Mouse (Mus musculus): ENCODE results near the gene Fuca1. TPM values are rescaled to one million over a fixed set of nuclear protein-coding genes. Genes with fewer than 3 reads are reported as not detected.

Gene Fuca1
- total and polyA plus RNA-seq, 3 experiments, result 32.6 to 77.6 (median 66.5) TPM

DNA sequence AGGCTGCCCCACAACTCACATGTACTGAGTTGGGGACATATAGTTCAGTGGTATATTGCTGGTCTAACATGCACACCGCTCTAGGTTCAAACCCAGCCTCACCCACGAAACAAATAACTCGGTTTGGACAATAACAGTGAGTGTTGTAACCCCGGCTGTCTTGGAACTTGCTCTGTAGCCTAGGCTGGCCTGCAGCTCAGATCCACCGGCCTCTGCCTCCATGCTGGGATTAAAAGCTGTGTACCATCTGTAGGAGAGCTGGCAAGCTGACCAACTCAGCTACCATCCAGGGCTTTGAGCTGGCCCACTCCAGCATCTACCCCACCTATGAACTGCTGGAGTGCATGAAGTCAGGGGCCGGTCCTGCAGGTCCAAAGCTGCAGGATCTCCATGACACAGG is 40.5 kb upstream of the Fuca1 start:
- H3K4me2 ChIP-seq (ENCODE audit: insufficient read depth, low read depth, poor library complexity, severe bottlenecking), result no peak overlapping the region
- dilution Hi-C loops (cut with MboI; ENCODE audit: extremely low pct_ligation_motif_present, extremely low pct_unique_long_range_greater_than_20kb, low sequenced_read_pairs), result no loop called here

DNA sequence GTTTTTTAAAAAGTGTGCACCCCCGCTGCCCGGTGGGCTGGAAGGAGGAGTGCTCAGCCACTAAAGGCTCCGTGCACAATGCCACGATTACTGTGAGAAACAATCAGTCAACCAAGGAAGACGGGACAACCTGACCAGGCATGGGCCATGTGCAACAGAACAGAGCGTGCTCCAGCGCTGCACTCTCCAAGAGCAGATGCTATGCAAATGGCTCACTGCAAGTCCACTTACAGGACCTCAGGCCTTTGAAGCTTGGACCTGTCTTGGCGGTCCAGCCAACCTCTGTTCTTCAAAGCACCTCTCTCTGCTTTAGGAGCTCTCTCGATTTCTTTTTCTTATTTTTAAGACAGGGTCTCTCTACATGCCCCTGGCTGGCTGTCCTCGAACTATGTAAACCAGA is 40.0 kb upstream of the Fuca1 start:
- Histone ChIP-seq H3K36me3 (replicated peaks in 1 of 2; ENCODE audit: control insufficient read depth in 1 of 2, insufficient read depth in 1 of 2, low read length in 1 of 2) (no peaks in the 10 kb centered on the region), H3K9me3 (replicated peaks; ENCODE audit: low read length) (no peaks in the 10 kb centered on the region), H3K27ac (ENCODE audit: insufficient read depth, low read depth) (no peak overlapping the region), H3K4me3 (replicated peaks in 1 of 3; ENCODE audit: low read depth in 2 of 3, low read length in 2 of 3, poor library complexity in 1 of 3) (no peak overlapping the region), H3K9ac (ENCODE audit: insufficient read depth, low read depth) (no peak overlapping the region), H3K27me3 (replicated peaks) (no peaks in the 10 kb centered on the region), H3K79me2 (replicated peaks; ENCODE audit: control insufficient read depth, extremely low read depth, insufficient read depth, poor library complexity, severe bottlenecking) (no peaks in the 10 kb centered on the region), H3K4me1 (ENCODE audit: control insufficient read depth in 1 of 2, insufficient read depth in 2 of 2) (peaks cover 16 to 52% of the 10 kb centered on the region in 2 experiments), H3K4me2 (ENCODE audit: insufficient read depth, low read depth, poor library complexity, severe bottlenecking) (no peak overlapping the region)
- in situ Hi-C loops (cut with MboI; ENCODE audit: low pct_ligation_motif_present, low pct_unique_long_range_greater_than_20kb, low sequenced_read_pairs), result loop anchor here (10.0 kb wide), 1 partner anchor 64 kb away; the partner anchor contains the start of gene Hmgcl
- no peak for DNase-seq (ENCODE audit: extremely low read depth)
- no peak for TF ChIP-seq EP300 (IDR thresholded peaks at IDR 0.05; ENCODE audit: low read length)
- no peak for TF ChIP-seq PAX5 (IDR thresholded peaks at IDR 0.05; ENCODE audit: low read length)
- TF ChIP-seq NRF1 (IDR thresholded peaks at IDR 0.05; ENCODE audit: low read depth, low read length), result peak; percentile 52
- no peak for TF ChIP-seq SIN3A (IDR thresholded peaks at IDR 0.05; ENCODE audit: low read length)
- dilution Hi-C loops (cut with MboI; ENCODE audit: extremely low pct_ligation_motif_present, extremely low pct_unique_long_range_greater_than_20kb, low sequenced_read_pairs), result no loop called here

More for the DNA sequence above, 40.5 kb upstream of the Fuca1 start:
- Histone ChIP-seq H3K79me2 (replicated peaks; ENCODE audit: control insufficient read depth, extremely low read depth, insufficient read depth, poor library complexity, severe bottlenecking) (no peaks in the 10 kb centered on the region), H3K4me1 (ENCODE audit: control insufficient read depth in 1 of 2, insufficient read depth in 2 of 2) (peaks cover 12 to 52% of the 10 kb centered on the region in 2 experiments), H3K4me3 (replicated peaks in 1 of 3; ENCODE audit: low read depth in 2 of 3, low read length in 2 of 3, poor library complexity in 1 of 3) (no peak overlapping the region), H3K36me3 (replicated peaks in 1 of 2; ENCODE audit: control insufficient read depth in 1 of 2, insufficient read depth in 1 of 2, low read length in 1 of 2) (no peaks in the 10 kb centered on the region), H3K9ac (ENCODE audit: insufficient read depth, low read depth) (no peak overlapping the region), H3K9me3 (replicated peaks; ENCODE audit: low read length) (no peaks in the 10 kb centered on the region), H3K27ac (ENCODE audit: insufficient read depth, low read depth) (no peak overlapping the region), H3K27me3 (replicated peaks) (no peaks in the 10 kb centered on the region)
- in situ Hi-C loops (cut with MboI; ENCODE audit: low pct_ligation_motif_present, low pct_unique_long_range_greater_than_20kb, low sequenced_read_pairs), result loop anchor here (10.0 kb wide), 1 partner anchor 65 kb away; the partner anchor contains the start of gene Hmgcl
- no peak for DNase-seq (ENCODE audit: extremely low read depth)
- no peak for TF ChIP-seq CTCF (conservative IDR thresholded peaks at IDR 0.05 in 1 of 2, IDR thresholded peaks at IDR 0.05 in 1 of 2; ENCODE audit: low read depth in 2 of 2, low read length in 2 of 2)
- TF ChIP-seq CHD2 (IDR thresholded peaks at IDR 0.05; ENCODE audit: low read length), result no peak
- TF ChIP-seq SMC3 (IDR thresholded peaks at IDR 0.05; ENCODE audit: low read depth, low read length), result no peak
- TF ChIP-seq TBP (conservative IDR thresholded peaks at IDR 0.05; ENCODE audit: low read depth, low read length), result no peak
- TF ChIP-seq ZNF384 (IDR thresholded peaks at IDR 0.05; ENCODE audit: low read depth, low read length), result no peak
- TF ChIP-seq KAT2A (IDR thresholded peaks at IDR 0.05; ENCODE audit: insufficient replicate concordance, low read length), result no peak
- TF ChIP-seq JUN (IDR thresholded peaks at IDR 0.05; ENCODE audit: insufficient read depth, low read depth, low read length), result no peak
- TF ChIP-seq GABPA (IDR thresholded peaks at IDR 0.05; ENCODE audit: insufficient replicate concordance, low read depth, low read length), result no peak
- TF ChIP-seq ZC3H11A (IDR thresholded peaks at IDR 0.05; ENCODE audit: low read depth, low read length), result no peak
- no peak for TF ChIP-seq SIN3A (IDR thresholded peaks at IDR 0.05; ENCODE audit: low read length)
- TF ChIP-seq MAX (IDR thresholded peaks at IDR 0.05; ENCODE audit: low read length), result no peak
- no peak for TF ChIP-seq PAX5 (IDR thresholded peaks at IDR 0.05; ENCODE audit: low read length)

DNA sequence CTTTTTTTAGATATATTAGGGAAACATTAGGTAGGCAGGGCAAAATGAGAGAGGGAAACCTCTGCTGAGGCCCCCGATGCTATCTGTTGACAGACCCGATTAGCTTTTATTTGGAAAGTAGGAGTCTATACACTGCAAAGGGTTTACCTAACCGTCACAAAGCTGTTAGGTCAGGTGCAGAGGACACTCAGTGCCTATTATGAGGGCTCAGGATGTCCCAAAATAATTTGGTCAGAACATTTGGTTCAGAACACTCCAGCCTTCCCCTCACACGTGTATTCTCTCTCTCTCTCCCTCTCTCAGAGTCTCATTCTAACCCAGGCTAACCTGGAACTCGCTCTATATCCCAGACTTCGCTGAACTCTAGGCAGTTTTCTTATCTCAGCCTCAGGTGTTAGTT is 38.5 kb upstream of the Fuca1 start:
- no peak overlapping the region for H3K9ac ChIP-seq (ENCODE audit: insufficient read depth, low read depth)
- no peaks in the 10 kb centered on the region for H3K9me3 ChIP-seq (replicated peaks; ENCODE audit: low read length)
- H3K27me3 ChIP-seq (replicated peaks), result no peaks in the 10 kb centered on the region
- no peak overlapping the region for H3K4me2 ChIP-seq (ENCODE audit: insufficient read depth, low read depth, poor library complexity, severe bottlenecking)
- in situ Hi-C loops (cut with MboI; ENCODE audit: low pct_ligation_motif_present, low pct_unique_long_range_greater_than_20kb, low sequenced_read_pairs), result loop anchor here (10.0 kb wide), 1 partner anchor 63 kb away; the partner anchor contains the start of gene Hmgcl
- no peak for TF ChIP-seq MAFK (IDR thresholded peaks at IDR 0.05; ENCODE audit: insufficient replicate concordance, low read length)
- no peak for TF ChIP-seq TBP (conservative IDR thresholded peaks at IDR 0.05; ENCODE audit: low read depth, low read length)
- no peak for TF ChIP-seq JUN (IDR thresholded peaks at IDR 0.05; ENCODE audit: insufficient read depth, low read depth, low read length)
- TF ChIP-seq CHD2 (IDR thresholded peaks at IDR 0.05; ENCODE audit: low read length), result no peak
- TF ChIP-seq EP300 (IDR thresholded peaks at IDR 0.05; ENCODE audit: low read length), result no peak
- peaks cover 23 to 53% of the 10 kb centered on the region in 2 experiments for H3K4me1 ChIP-seq (ENCODE audit: control insufficient read depth in 1 of 2, insufficient read depth in 2 of 2)
- H3K4me3 ChIP-seq (replicated peaks in 1 of 3; ENCODE audit: low read depth in 2 of 3, low read length in 2 of 3, poor library complexity in 1 of 3), result no peak overlapping the region
- no peak for DNase-seq (ENCODE audit: extremely low read depth)
- no peaks in the 10 kb centered on the region for H3K36me3 ChIP-seq (replicated peaks in 1 of 2; ENCODE audit: control insufficient read depth in 1 of 2, insufficient read depth in 1 of 2, low read length in 1 of 2)
- H3K79me2 ChIP-seq (replicated peaks; ENCODE audit: control insufficient read depth, extremely low read depth, insufficient read depth, poor library complexity, severe bottlenecking), result no peaks in the 10 kb centered on the region
- no peak overlapping the region for H3K27ac ChIP-seq (ENCODE audit: insufficient read depth, low read depth)
- dilution Hi-C loops (cut with MboI; ENCODE audit: extremely low pct_ligation_motif_present, extremely low pct_unique_long_range_greater_than_20kb, low sequenced_read_pairs), result no loop called here

Measured in CH12.LX (cell line).